Mouse (Mus musculus) embryonic fibroblast, embryonic 13.5 days (primary cell): ENCODE measurements around the gene Nrg3.

Experiments
- CTCF ChIP-seq: IDR thresholded peaks from 2 replicates; pipeline ENCODE4 v1.5.1; 2011; ENCODE audit warnings: mild to moderate bottlenecking, control low read depth, low read length, moderate library complexity, borderline replicate concordance; ENCODE audit not compliant: insufficient read depth
- POLR2A ChIP-seq: IDR thresholded peaks from 2 replicates; pipeline ENCODE4 v1.6.1; 2011; ENCODE audit warnings: low read depth, mild to moderate bottlenecking, control low read depth, low read length, moderate library complexity

DNA sequence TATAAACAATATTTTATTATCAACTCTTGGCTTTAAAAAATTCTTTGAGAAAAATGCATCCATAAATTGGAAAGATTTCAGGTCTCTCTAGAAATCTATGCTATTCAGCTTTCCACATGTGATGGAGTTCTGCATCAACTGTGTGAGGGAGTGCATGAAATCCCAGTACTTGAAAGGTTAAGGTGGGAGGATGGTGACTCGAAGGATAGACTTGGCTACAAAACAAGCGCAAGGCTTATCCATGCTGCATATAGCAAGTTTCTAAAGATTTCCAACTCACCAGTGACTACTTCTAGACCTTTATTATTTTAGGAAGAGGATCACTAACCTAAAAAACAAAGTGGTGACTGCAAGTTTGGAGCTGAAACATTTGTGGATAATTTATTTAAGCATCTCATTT is 343.1 kb downstream of the Nrg3 start:
- no peak for TF ChIP-seq CTCF
- no peak for TF ChIP-seq POLR2A
